Mouse (Mus musculus) fat pad, adult 2 months (tissue): ENCODE data around the gene L3mbtl2.

ENCODE experiments used
- DNase-seq: peaks from one replicate; pipeline ENCODE4 v3.0.0-alpha.2; 2011; ENCODE audit warnings: low read depth, low spot score; ENCODE audit errors: extremely low read depth

L3mbtl2 gene

GRCm38 (mm10) chr15:81703094-81703489 lies 39.4 kb downstream of the L3mbtl2 start:
- DNase-seq: no peak

- DNase-seq: no peak
These were observed 45.3 kb downstream of the L3mbtl2 start for GRCm38 (mm10) chr15:81708991-81709390.

- DNase-seq: no peak
These were observed 46.0 kb downstream of the L3mbtl2 start for GRCm38 (mm10) chr15:81709686-81710085.

- DNase-seq: no peak
These were observed 47.1 kb downstream of the L3mbtl2 start for GRCm38 (mm10) chr15:81710801-81711200.

GRCm38 (mm10) chr15:81713742-81714141 lies 50.1 kb downstream of the L3mbtl2 start:
- DNase-seq: no peak

- no peak for DNase-seq
These were observed 54.8 kb downstream of the L3mbtl2 start for GRCm38 (mm10) chr15:81718336-81719138.

- no peak for DNase-seq
These were observed 55.4 kb downstream of the L3mbtl2 start for GRCm38 (mm10) chr15:81719139-81719531.

- no peak for DNase-seq
These were observed 58.7 kb downstream of the L3mbtl2 start for GRCm38 (mm10) chr15:81722361-81722760.

- no peak for DNase-seq
These were observed 60.0 kb downstream of the L3mbtl2 start for GRCm38 (mm10) chr15:81723653-81724052.

GRCm38 (mm10) chr15:81725965-81726364 lies 62.3 kb downstream of the L3mbtl2 start:
- no peak for DNase-seq

- DNase-seq: no peak
These were observed 65.6 kb downstream of the L3mbtl2 start for GRCm38 (mm10) chr15:81729241-81729791.

GRCm38 (mm10) chr15:81729792-81730635 lies 66.3 kb downstream of the L3mbtl2 start:
- DNase-seq: peak; percentile 96

GRCm38 (mm10) chr15:81735075-81735474 lies 71.4 kb downstream of the L3mbtl2 start:
- no peak for DNase-seq
